In genomic region chr5:32424464-32424863, GRCm38 (mm10) we compare ENCODE assay signal across 22 mouse cellular contexts. TPM values are rescaled to one million over a fixed set of nuclear protein-coding genes. Genes with fewer than 3 reads are reported as not detected.
A peak's percentile ranks its signal among the peaks of the same experiment; 100 is the strongest.
DNase-seq lines count a peak whose midpoint lies in the region; ATAC-seq lines count a peak whose summit lies in the region.
"Had no signal": no experiment of that assay in that cellular context is flagged by ENCODE, and none has a peak within 500 bp of the region (broad histone marks: within the 10 kb centered on the region; RNA-seq: fewer than 3 reads in every experiment).

No protein-coding gene starts in this region.

- 87% methylated on average over 8 of the region's 8 CpGs for WGBS in hindbrain, embryonic 10.5 days
- 86% methylated on average over 8 of the region's 8 CpGs for WGBS in hindbrain, embryonic 16.5 days
- WGBS in kidney, embryonic 16.5 days, result 65% methylated on average over 8 of the region's 8 CpGs

- no peak overlapping the region for H3K4me3 ChIP-seq in hindbrain, embryonic 10.5 days
- no peak overlapping the region for H3K4me3 ChIP-seq in hindbrain, embryonic 16.5 days (ENCODE audit: low read length)
- H3K4me3 ChIP-seq in kidney, embryonic 16.5 days (ENCODE audit: low read length), result no peak overlapping the region
- H3K4me3 ChIP-seq: embryonic facial prominence, embryonic 12.5 days; embryonic facial prominence, embryonic 15.5 days; heart, embryonic 12.5 days; heart, embryonic 15.5 days had no signal

- no peak for ATAC-seq in hindbrain, embryonic 16.5 days
- peak; percentile 25; the same call in 1 of the 2 replicates for ATAC-seq in kidney, embryonic 16.5 days (ENCODE audit: low FRiP score, low TSS enrichment)
- ATAC-seq: forebrain, embryonic 14.5 days; forebrain, postnatal 0 days had no signal

- no peak overlapping the region for H3K9ac ChIP-seq in hindbrain, embryonic 16.5 days (ENCODE audit: low read depth, low read length)
- no peak overlapping the region for H3K9ac ChIP-seq in kidney, embryonic 16.5 days (replicated peaks; ENCODE audit: low read length)
- H3K9ac ChIP-seq: embryonic facial prominence, embryonic 12.5 days; embryonic facial prominence, embryonic 15.5 days; forebrain, postnatal 0 days; heart, embryonic 12.5 days; heart, embryonic 15.5 days; hindbrain, embryonic 14.5 days had no signal

- no peaks in the 10 kb centered on the region for H3K36me3 ChIP-seq in hindbrain, embryonic 10.5 days
- no peaks in the 10 kb centered on the region for H3K36me3 ChIP-seq in hindbrain, embryonic 16.5 days (ENCODE audit: control insufficient read depth, insufficient read depth, low read length)
- H3K36me3 ChIP-seq in kidney, embryonic 16.5 days (ENCODE audit: insufficient read depth, low read length), result no peaks in the 10 kb centered on the region
- H3K36me3 ChIP-seq: embryonic facial prominence, embryonic 12.5 days; embryonic facial prominence, embryonic 15.5 days; heart, embryonic 12.5 days; heart, embryonic 15.5 days had no signal

- no peak for DNase-seq in hindbrain, embryonic 10.5 days (ENCODE audit: low spot score)
- no peak for DNase-seq in kidney, postnatal 25 days
- DNase-seq in NIH3T3 (ENCODE audit: low read depth), result peak; percentile 78
- no peak for DNase-seq in thymus, postnatal 0 days (ENCODE audit: low spot score)
- DNase-seq: adrenal gland, postnatal 10 days; adrenal gland, postnatal 36 days; cerebellum, adult 2 months; cerebellum, adult 9-11 months; cerebellum, postnatal 25 days; forebrain, postnatal 0 days; gastrocnemius, postnatal 36 days; heart, postnatal 10 days; heart, postnatal 36 days had no signal

- H3K4me1 ChIP-seq in hindbrain, embryonic 10.5 days (replicated peaks), result peaks cover 34% of the 10 kb centered on the region
- no peaks in the 10 kb centered on the region; the same call in 1 of the 2 replicates for H3K4me1 ChIP-seq in hindbrain, embryonic 16.5 days (ENCODE audit: control insufficient read depth, insufficient read depth, low read depth, low read length)
- H3K4me1 ChIP-seq in kidney, embryonic 16.5 days (ENCODE audit: insufficient read depth, low read length), result peaks cover 23% of the 10 kb centered on the region
- H3K4me1 ChIP-seq: embryonic facial prominence, embryonic 15.5 days had no signal

- peak overlapping the region; percentile 23; the same call in 1 of the 2 replicates for H3K27ac ChIP-seq in hindbrain, embryonic 10.5 days
- H3K27ac ChIP-seq in hindbrain, embryonic 16.5 days (ENCODE audit: low read depth, low read length), result no peak overlapping the region
- no peak overlapping the region for H3K27ac ChIP-seq in kidney, embryonic 16.5 days (ENCODE audit: low read length)
- H3K27ac ChIP-seq: embryonic facial prominence, embryonic 12.5 days; heart, embryonic 15.5 days; hindbrain, embryonic 14.5 days had no signal

- no peaks in the 10 kb centered on the region; the same call in 1 of the 2 replicates for H3K27me3 ChIP-seq in hindbrain, embryonic 10.5 days (ENCODE audit: insufficient read depth, poor library complexity, severe bottlenecking)
- H3K27me3 ChIP-seq in hindbrain, embryonic 16.5 days (replicated peaks; ENCODE audit: control insufficient read depth, insufficient read depth, low read length), result no peaks in the 10 kb centered on the region
- H3K27me3 ChIP-seq in kidney, embryonic 16.5 days (ENCODE audit: insufficient read depth, low read length), result no peaks in the 10 kb centered on the region
- H3K27me3 ChIP-seq: embryonic facial prominence, embryonic 12.5 days; embryonic facial prominence, embryonic 15.5 days; heart, embryonic 12.5 days; heart, embryonic 15.5 days; Patski had no signal

- no peaks in the 10 kb centered on the region for H3K9me3 ChIP-seq in hindbrain, embryonic 10.5 days
- no peaks in the 10 kb centered on the region for H3K9me3 ChIP-seq in hindbrain, embryonic 16.5 days (ENCODE audit: control insufficient read depth, low read length)
- no peaks in the 10 kb centered on the region for H3K9me3 ChIP-seq in kidney, embryonic 16.5 days (ENCODE audit: low read length)
- H3K9me3 ChIP-seq: embryonic facial prominence, embryonic 12.5 days; embryonic facial prominence, embryonic 15.5 days; heart, embryonic 12.5 days; heart, embryonic 15.5 days had no signal

- no peak overlapping the region for H3K4me2 ChIP-seq in hindbrain, embryonic 16.5 days (ENCODE audit: low read length)
- peak overlapping the region; percentile 43; the same call in 1 of the 2 replicates for H3K4me2 ChIP-seq in kidney, embryonic 16.5 days (replicated peaks; ENCODE audit: low read depth, low read length)
- H3K4me2 ChIP-seq: embryonic facial prominence, embryonic 12.5 days; embryonic facial prominence, embryonic 15.5 days; heart, embryonic 12.5 days; heart, embryonic 15.5 days; hindbrain, embryonic 14.5 days had no signal

RNA-seq across cellular contexts. Expression of gene Ppp1cb, which starts 34.2 kb away (rescaled TPM):
- polyA plus RNA-seq in hindbrain, embryonic 10.5 days (2016; fragmentation: Nextera tagmentation; extraction: Ambion mirVana), result 148 and 198 TPM in 2 replicates
- 178 and 187 TPM in 2 replicates for polyA plus RNA-seq in hindbrain, embryonic 16.5 days (2015; fragmentation: Nextera tagmentation; extraction: Ambion mirVana)
- polyA plus RNA-seq in kidney, embryonic 16.5 days (2015; fragmentation: Nextera tagmentation; extraction: Ambion mirVana), result 190 and 195 TPM in 2 replicates
- 207 TPM in 2 replicates for polyA plus RNA-seq in thymus, postnatal 0 days (2015; fragmentation: Nextera tagmentation; extraction: Ambion mirVana)
